Mouse (Mus musculus): ENCODE measurements at regions not wholly inside any gene's neighbourhood (a gene's known extent, or its start where the extent isn't known, plus 50 kb on each side); places are given as distances from the start of the nearest gene placed in this dataset.

DNA sequence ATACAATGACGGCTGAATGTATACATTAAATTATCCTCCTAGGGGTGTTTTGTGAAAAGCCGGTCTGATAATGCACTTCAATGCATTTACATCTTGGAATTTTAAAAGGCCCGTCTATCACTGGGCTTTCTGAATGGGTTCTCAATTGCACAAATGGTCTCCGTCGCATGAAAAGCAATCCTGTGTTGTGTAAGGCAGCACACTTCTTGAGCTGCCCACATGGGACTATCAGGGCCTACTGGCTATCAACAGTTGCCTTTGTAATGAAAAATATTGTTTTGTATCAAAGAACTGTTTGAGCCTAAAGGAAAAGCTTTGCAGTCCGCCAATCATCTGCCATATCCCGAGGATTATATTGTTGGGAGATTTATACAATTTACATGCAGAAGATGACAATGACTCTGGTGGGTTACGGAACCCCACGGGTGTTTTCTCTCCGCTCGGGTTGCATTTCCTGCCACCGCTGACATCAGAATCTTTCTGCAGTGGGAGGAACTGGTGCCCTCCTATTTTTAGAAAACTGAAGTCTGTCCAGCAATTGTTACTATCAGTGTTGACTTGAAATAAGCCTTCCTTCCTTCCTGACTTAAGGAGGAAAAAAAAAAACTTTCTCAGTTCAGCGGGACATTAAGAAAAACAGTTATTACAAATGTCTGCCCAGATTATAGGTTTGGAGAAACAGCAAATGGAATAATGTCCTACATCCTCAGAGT lies 118.7 kb downstream of the Tmem26 start:
- H3K4me1 ChIP-seq (replicated peaks) = no peaks in the 10 kb centered on the region
- no peak overlapping the region for H3K4me2 ChIP-seq
- WGBS (ENCODE audit: insufficient replicate concordance) = 26% methylated on average over 13 of the region's 13 CpGs
- no peak overlapping the region for H3K27ac ChIP-seq
- no peak for ATAC-seq (ENCODE audit: low read depth)
- no peaks in the 10 kb centered on the region for H3K9me3 ChIP-seq (replicated peaks)
- no peak overlapping the region for H3K9ac ChIP-seq
- H3K4me3 ChIP-seq (replicated peaks) = no peak overlapping the region
- no peaks in the 10 kb centered on the region for H3K36me3 ChIP-seq
- no peak for DNase-seq
- no peaks in the 10 kb centered on the region for H3K27me3 ChIP-seq

DNA sequence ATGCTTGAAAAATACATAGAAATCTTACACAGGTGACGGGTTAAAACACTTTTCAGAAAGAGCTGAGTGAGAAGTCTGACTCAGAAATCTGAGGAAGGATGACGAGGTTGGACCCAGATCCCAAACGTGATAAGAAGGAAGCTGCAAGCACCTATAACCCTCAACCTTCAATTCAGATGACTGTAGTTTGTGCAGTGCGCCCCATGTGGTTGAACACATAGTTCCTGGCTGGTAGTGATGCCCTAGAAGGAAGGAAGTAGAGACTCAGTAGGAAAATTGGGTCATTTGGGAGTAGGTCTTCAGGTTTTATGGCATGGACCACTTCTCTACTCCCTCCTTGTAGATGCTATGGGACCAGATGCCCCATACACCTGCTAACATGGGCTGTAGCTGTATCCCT lies 120.6 kb downstream of the Tmem26 start:
- H3K27me3 ChIP-seq = no peaks in the 10 kb centered on the region
- no peak overlapping the region for H3K9ac ChIP-seq
- no peaks in the 10 kb centered on the region for H3K4me1 ChIP-seq (replicated peaks)
- H3K27ac ChIP-seq = no peak overlapping the region
- no peaks in the 10 kb centered on the region for H3K9me3 ChIP-seq (replicated peaks)
- WGBS (ENCODE audit: insufficient replicate concordance) = 52% methylated on average over 4 of the region's 4 CpGs
- ATAC-seq (ENCODE audit: low read depth) (no peak), DNase-seq (no peak)
- no peak overlapping the region for H3K4me2 ChIP-seq
- no peaks in the 10 kb centered on the region for H3K36me3 ChIP-seq
- no peak overlapping the region for H3K4me3 ChIP-seq (replicated peaks)

DNA sequence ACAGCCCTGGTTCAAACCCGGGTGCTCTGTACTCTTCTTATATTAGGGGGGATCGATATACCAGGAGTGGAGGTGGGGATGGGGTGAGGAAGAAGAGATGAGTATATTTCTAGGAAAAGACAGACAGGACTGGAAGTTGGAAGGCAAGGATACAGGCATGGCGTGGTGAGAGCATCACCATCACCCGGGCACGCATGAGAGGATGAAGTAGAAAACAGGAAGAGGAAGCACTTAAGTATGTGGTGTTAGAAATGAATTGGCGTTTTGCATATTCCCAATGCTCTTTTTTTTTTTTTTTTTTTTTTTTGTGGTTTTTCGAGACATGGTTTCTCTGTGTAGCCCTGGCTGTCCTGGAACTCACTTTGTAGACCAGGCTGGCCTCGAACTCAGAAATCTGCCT lies 121.2 kb downstream of the Tmem26 start:
- Histone ChIP-seq H3K9ac (no peak overlapping the region), H3K4me3 (replicated peaks) (no peak overlapping the region), H3K9me3 (replicated peaks) (no peaks in the 10 kb centered on the region), H3K27me3 (no peaks in the 10 kb centered on the region), H3K4me2 (no peak overlapping the region), H3K36me3 (no peaks in the 10 kb centered on the region), H3K27ac (no peak overlapping the region), H3K4me1 (replicated peaks) (no peaks in the 10 kb centered on the region)
- ATAC-seq (ENCODE audit: low read depth) (no peak), DNase-seq (no peak)
- 51% methylated on average over 8 of the region's 8 CpGs for WGBS (ENCODE audit: insufficient replicate concordance)

DNA sequence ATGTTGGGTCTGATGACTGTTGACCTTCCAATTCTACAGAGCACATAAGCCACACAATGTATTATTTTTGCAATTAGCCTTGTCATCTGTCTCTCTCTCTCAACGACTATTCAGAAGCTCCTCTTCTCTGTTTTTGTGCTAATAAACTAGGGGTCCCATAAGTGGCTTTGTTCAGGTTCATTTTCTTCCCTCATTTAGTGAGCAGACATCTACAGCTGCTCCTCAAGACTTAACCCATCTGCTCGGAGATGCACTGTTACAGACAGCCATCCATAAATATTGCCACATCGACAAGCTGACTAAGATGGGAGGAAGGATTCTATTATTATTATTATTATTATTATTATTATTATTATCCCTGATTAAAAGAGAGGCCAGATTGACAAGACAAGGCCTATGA lies 127.7 kb downstream of the Tmem26 start:
- Histone ChIP-seq H3K4me1 (replicated peaks) (no peaks in the 10 kb centered on the region), H3K9me3 (replicated peaks) (no peaks in the 10 kb centered on the region), H3K27me3 (no peaks in the 10 kb centered on the region), H3K36me3 (no peaks in the 10 kb centered on the region), H3K9ac (no peak overlapping the region), H3K4me2 (no peak overlapping the region), H3K27ac (no peak overlapping the region), H3K4me3 (replicated peaks) (no peak overlapping the region)
- ATAC-seq (ENCODE audit: low read depth) = no peak
- DNase-seq = no peak
- WGBS (ENCODE audit: insufficient replicate concordance) = 63% methylated on average over 3 of the region's 3 CpGs

DNA sequence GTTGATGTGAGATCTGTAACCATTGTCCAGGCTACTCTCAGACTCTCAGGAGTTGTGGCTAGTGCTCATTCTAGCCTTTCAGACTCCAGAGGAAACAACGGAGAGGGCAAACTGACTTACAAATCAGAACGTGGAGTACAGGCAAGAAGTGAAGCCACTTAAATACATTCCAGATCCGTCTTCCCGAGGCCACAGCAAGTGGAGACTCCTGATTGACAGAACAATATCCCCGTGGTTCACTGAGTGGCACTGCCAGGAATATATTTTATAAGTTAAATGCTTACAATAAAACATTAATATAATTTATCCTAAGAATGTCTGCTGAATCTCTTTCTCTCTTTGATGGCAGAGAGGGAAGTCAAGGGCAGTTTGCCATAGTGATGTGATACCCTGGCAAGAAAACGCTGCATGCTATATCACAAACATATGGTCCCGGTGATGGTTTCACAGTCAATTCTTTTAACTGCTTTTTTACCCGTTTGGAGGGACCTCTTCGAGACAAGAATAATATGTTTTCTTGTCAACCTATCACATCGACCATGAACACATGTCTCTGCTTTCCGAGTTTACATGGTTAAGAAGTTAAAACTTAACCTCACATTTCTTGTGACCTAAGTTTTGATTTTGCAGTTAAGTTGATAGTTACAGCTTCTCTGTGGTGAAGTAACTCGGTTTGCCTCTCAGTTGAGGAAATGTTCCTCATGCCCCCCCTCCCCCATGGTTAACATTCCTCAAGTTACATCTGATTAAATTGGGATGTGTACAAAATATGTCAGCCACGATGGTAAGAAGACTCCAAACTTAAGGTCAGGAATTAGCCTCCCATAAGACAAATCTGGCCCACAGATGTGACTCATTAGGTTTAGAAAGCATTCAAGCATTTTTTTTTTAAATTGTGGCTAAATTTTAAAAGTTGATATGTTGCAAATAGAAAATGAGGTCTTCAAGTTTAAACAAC lies 132.8 kb downstream of the Tmem26 start:
- no peaks in the 10 kb centered on the region for H3K4me1 ChIP-seq (replicated peaks)
- H3K9me3 ChIP-seq (replicated peaks) = no peaks in the 10 kb centered on the region
- H3K27ac ChIP-seq = no peak overlapping the region
- H3K36me3 ChIP-seq = no peaks in the 10 kb centered on the region
- H3K4me2 ChIP-seq = no peak overlapping the region
- H3K27me3 ChIP-seq = no peaks in the 10 kb centered on the region
- DNase-seq (no peak), ATAC-seq (ENCODE audit: low read depth) (no peak)
- 57% methylated on average over 13 of the region's 13 CpGs for WGBS (ENCODE audit: insufficient replicate concordance)
- H3K9ac ChIP-seq = no peak overlapping the region
- no peak overlapping the region for H3K4me3 ChIP-seq (replicated peaks)

DNA sequence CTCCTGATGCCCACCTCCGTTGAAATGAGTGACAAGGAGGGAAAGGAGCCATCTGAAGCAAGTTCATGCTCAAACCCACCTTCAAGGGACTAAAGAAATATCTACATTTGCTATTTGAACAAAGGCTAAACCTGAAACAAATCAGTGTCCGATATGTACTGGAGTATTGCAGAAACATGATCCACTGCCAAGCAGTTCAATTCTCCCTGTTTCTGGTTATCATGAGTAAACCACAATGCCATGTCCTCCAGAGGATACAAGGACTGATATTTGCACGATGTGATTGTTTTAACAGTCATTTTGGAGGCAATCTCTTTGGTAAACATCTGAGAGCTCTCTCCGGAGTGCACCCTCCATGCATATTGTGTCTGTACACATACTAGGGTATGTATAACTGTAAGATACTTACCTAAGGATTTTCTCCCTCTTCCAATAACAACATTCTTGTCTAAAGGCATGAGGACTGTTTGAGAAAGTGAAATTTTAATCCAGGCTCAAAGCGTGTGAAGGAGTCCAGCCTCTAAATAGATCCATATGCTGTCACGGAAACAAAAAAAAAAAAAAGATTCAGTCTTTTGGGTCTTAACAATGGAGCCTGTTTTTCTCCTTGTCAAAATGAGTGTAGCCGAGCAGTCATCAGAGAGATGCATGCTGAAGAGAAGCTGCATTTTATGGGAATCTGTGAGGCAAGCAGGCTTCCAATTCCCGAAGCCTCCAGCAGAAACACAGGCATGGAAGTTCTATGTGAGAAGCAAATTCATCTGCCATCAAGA lies 141.3 kb downstream of the Tmem26 start:
- Histone ChIP-seq H3K27ac (no peak overlapping the region), H3K9ac (no peak overlapping the region), H3K27me3 (no peaks in the 10 kb centered on the region), H3K4me2 (no peak overlapping the region), H3K36me3 (no peaks in the 10 kb centered on the region), H3K4me1 (replicated peaks) (no peaks in the 10 kb centered on the region), H3K4me3 (replicated peaks) (no peak overlapping the region), H3K9me3 (replicated peaks) (no peaks in the 10 kb centered on the region)
- no peak for DNase-seq
- ATAC-seq (ENCODE audit: low read depth) = no peak
- WGBS (ENCODE audit: insufficient replicate concordance) = 61% methylated on average over 8 of the region's 8 CpGs

DNA sequence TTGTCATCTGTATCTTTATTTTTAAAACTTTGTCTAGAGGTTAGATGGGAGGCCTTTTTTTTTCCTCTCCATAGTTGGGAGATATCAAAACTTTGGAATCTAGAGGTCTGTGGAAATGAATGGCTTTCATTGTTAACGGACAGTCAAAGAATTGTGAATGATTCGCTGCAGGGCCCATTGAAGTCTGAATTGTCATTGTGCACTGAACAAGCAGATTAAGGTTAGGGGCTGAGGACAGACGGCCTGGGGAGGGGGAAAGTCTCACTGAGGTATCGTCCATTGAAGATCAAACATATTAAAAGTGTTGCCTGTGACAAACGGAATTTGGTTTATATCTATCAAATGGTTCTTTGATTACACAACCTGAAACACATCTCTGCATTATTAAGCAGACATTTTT lies 142.3 kb downstream of the Tmem26 start:
- WGBS (ENCODE audit: insufficient replicate concordance) = 65% methylated on average over 5 of the region's 5 CpGs
- no peak for ATAC-seq (ENCODE audit: low read depth)
- no peaks in the 10 kb centered on the region for H3K36me3 ChIP-seq
- H3K4me2 ChIP-seq = no peak overlapping the region
- no peaks in the 10 kb centered on the region for H3K27me3 ChIP-seq
- H3K9me3 ChIP-seq (replicated peaks) = no peaks in the 10 kb centered on the region
- H3K9ac ChIP-seq = no peak overlapping the region
- H3K4me3 ChIP-seq (replicated peaks) = no peak overlapping the region
- no peak for DNase-seq
- H3K27ac ChIP-seq = no peak overlapping the region
- no peaks in the 10 kb centered on the region for H3K4me1 ChIP-seq (replicated peaks)

DNA sequence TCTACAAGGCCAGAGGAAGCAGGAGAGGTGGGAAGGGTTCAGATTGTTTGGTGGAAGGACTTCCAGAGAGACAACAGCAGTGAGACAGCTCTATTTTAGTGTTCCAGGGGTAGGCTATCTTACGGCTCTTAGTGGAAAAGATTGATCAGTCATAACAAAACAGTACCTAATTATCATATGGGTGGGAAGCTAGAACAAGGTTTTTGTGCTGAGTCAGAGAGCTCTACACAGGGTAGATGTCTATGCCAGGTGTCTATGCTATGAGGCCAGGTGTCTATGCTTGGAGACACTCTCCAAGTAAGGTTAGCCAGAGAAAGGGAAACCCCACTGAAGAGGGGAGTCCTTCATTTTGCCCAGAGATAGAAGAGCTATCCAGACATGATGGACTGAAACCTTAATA lies 143.9 kb downstream of the Tmem26 start:
- H3K4me3 ChIP-seq (replicated peaks) = no peak overlapping the region
- no peaks in the 10 kb centered on the region for H3K27me3 ChIP-seq
- ATAC-seq (ENCODE audit: low read depth) (no peak), DNase-seq (no peak)
- no peak overlapping the region for H3K27ac ChIP-seq
- no peaks in the 10 kb centered on the region for H3K9me3 ChIP-seq (replicated peaks)
- 81% methylated on average over 1 of the region's 1 CpGs for WGBS (ENCODE audit: insufficient replicate concordance)
- no peaks in the 10 kb centered on the region for H3K4me1 ChIP-seq (replicated peaks)
- no peaks in the 10 kb centered on the region for H3K36me3 ChIP-seq
- no peak overlapping the region for H3K9ac ChIP-seq
- no peak overlapping the region for H3K4me2 ChIP-seq

DNA sequence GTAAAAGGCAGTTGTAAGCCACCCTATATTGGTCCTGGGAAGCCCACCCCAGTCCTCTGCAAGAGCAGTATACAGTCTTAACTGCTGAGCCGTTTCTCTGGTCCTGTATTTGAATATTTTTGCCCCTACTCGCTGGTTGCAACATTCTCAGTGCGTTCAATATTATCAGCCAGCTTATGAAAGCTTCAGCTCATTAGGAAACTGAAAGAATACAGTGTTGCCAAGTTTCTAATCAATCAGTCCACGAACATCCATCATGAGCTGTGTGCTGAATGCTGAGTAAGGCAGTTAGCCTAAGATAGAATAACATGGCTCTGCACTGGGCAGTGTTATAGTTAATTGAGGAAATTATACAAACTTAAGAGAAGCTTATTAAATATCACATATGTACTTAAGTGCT lies 148.7 kb downstream of the Tmem26 start:
- Histone ChIP-seq H3K27me3 (no peaks in the 10 kb centered on the region), H3K4me1 (replicated peaks) (no peaks in the 10 kb centered on the region), H3K9ac (no peak overlapping the region), H3K4me2 (no peak overlapping the region), H3K9me3 (replicated peaks) (no peaks in the 10 kb centered on the region), H3K4me3 (replicated peaks) (no peak overlapping the region), H3K36me3 (no peaks in the 10 kb centered on the region), H3K27ac (no peak overlapping the region)
- ATAC-seq (ENCODE audit: low read depth) = no peak
- 53% methylated on average over 4 of the region's 4 CpGs for WGBS (ENCODE audit: insufficient replicate concordance)
- no peak for DNase-seq

DNA sequence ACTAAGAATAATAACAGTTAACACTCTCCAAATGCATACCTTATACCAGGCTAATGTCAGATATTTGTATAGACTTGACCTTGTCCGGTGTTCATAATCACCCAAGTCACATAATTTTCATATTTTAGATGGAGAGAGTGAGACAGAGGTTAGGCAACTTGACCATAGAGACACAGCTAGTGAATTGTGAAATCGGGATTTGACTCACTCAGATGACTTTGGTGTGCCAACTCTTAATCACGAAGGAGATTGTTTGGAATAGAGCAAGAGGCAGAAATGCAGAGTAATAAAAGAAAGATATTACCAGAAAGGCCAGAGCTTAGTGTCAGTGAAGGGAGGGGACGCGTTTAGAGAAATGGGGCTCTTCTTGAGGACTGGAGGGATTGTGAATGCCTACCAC lies 152.2 kb downstream of the Tmem26 start:
- H3K9me3 ChIP-seq (replicated peaks) = no peaks in the 10 kb centered on the region
- WGBS (ENCODE audit: insufficient replicate concordance) = 68% methylated on average over 5 of the region's 5 CpGs
- no peak for DNase-seq

DNA sequence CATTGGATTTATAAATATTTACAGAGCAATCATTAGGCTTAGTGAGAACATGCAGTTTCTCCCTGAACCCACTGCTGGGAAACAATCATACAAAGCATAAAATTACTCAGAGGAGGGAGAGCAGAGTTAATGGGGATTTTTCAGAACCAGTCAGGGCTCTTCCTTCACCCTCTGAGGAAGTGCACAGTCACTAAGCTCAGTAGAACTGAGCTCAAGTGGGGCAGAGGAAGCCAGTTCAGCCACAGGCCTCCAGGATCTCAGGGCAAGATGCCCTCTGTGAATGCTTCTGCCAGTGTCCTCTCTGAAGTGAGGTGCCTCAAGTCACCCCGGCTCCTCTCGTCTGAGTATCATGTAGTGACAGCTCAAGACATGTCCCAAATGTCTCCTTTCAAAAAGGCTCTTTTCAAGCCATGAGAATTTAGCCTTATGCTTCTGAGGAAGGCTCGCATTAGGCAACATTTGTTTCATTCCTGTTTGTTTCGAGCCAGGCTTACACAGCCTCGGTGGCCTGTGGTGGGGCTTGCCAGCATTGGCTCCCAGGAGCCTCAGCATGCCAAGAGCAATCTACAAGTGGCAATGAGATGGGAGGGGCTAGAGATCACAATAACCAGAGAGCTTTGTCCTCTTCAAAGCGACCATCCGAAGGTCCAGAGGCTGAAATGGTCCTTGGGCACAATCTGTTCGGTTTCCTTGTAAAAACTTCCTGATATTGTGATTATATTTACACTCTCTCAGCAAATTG lies 169.8 kb downstream of the Tmem26 start:
- 62% methylated on average over 8 of the region's 8 CpGs for WGBS (ENCODE audit: insufficient replicate concordance)
- ATAC-seq (ENCODE audit: low read depth) = no peak
- no peaks in the 10 kb centered on the region for H3K4me1 ChIP-seq (replicated peaks)
- H3K9ac ChIP-seq = no peak overlapping the region
- DNase-seq = no peak
- H3K9me3 ChIP-seq (replicated peaks) = no peaks in the 10 kb centered on the region; the same call in 1 of the 2 replicates
- H3K27ac ChIP-seq = no peak overlapping the region
- H3K36me3 ChIP-seq = no peaks in the 10 kb centered on the region
- no peaks in the 10 kb centered on the region for H3K27me3 ChIP-seq
- no peak overlapping the region for H3K4me3 ChIP-seq (replicated peaks)
- no peak overlapping the region for H3K4me2 ChIP-seq

More for the DNA sequence above, 152.2 kb downstream of the Tmem26 start:
- Histone ChIP-seq H3K4me2 (no peak overlapping the region), H3K27me3 (no peaks in the 10 kb centered on the region), H3K27ac (no peak overlapping the region), H3K4me3 (replicated peaks) (no peak overlapping the region), H3K9ac (no peak overlapping the region), H3K4me1 (replicated peaks) (no peaks in the 10 kb centered on the region), H3K36me3 (no peaks in the 10 kb centered on the region)
- no peak for ATAC-seq (ENCODE audit: low read depth)

Measured in liver, embryonic 13.5 days (tissue).